Comparison of ENCODE assay signal across 14 mouse cellular contexts in genomic region chr1:118756171-118756865, GRCm38 (mm10).
DNase-seq lines count a peak whose midpoint lies in the region; ATAC-seq and TF ChIP-seq lines count a peak whose summit lies in the region.
"Had no signal": no experiment of that assay in that cellular context is flagged by ENCODE, and none has a peak within 500 bp of the region (broad histone marks: within the 10 kb centered on the region; RNA-seq: fewer than 3 reads in every experiment).

No protein-coding gene starts in this region.

- H3K27ac ChIP-seq in intestine, embryonic 16.5 days (ENCODE audit: low read length), result no peak overlapping the region
- no peak overlapping the region for H3K27ac ChIP-seq in intestine, postnatal 0 days (ENCODE audit: low read depth, low read length)
- no peak overlapping the region for H3K27ac ChIP-seq in embryonic facial prominence, embryonic 14.5 days (replicated peaks; ENCODE audit: low read depth, low read length)
- peak overlapping the region; percentile 81 for H3K27ac ChIP-seq in kidney, postnatal 0 days
- H3K27ac ChIP-seq in cerebellum, adult 2 months (ENCODE audit: insufficient read depth, low read length), result no peak overlapping the region
- H3K27ac ChIP-seq: liver, embryonic 13.5 days had no signal

- no peak overlapping the region for H3K4me3 ChIP-seq in intestine, embryonic 16.5 days (ENCODE audit: low read length)
- no peak overlapping the region for H3K4me3 ChIP-seq in intestine, postnatal 0 days (ENCODE audit: low read depth, low read length)
- H3K4me3 ChIP-seq in embryonic facial prominence, embryonic 14.5 days (ENCODE audit: low read depth, low read length), result no peak overlapping the region
- no peak overlapping the region for H3K4me3 ChIP-seq in kidney, postnatal 0 days (replicated peaks; ENCODE audit: low read depth, low read length)
- H3K4me3 ChIP-seq in cerebellum, adult 2 months (replicated peaks; ENCODE audit: insufficient read depth, low read depth, low read length), result no peak overlapping the region
- H3K4me3 ChIP-seq: liver, embryonic 13.5 days; megakaryocyte, embryonic 14.5 days had no signal

- H3K4me1 ChIP-seq in intestine, embryonic 16.5 days (ENCODE audit: control insufficient read depth, insufficient read depth, low read length), result 0 out of 2 replicates have a peak, but pooled peaks cover 2% of the 10 kb centered on the region
- H3K4me1 ChIP-seq in intestine, postnatal 0 days (replicated peaks; ENCODE audit: control insufficient read depth, insufficient read depth, low read length), result no peaks in the 10 kb centered on the region
- H3K4me1 ChIP-seq in embryonic facial prominence, embryonic 14.5 days (ENCODE audit: control insufficient read depth, insufficient read depth, low read length), result no peaks in the 10 kb centered on the region; the same call in 1 of the 2 replicates
- H3K4me1 ChIP-seq in kidney, postnatal 0 days (replicated peaks; ENCODE audit: insufficient read depth, low read length), result 0 out of 2 replicates have a peak, but pooled peaks cover 17% of the 10 kb centered on the region
- H3K4me1 ChIP-seq in cerebellum, adult 2 months (ENCODE audit: control insufficient read depth, insufficient read depth, low read length), result no peaks in the 10 kb centered on the region
- H3K4me1 ChIP-seq: liver, embryonic 13.5 days had no signal

- peak; percentile 11 for DNase-seq in brain, embryonic 14.5 days (ENCODE audit: low read depth)
- DNase-seq in embryonic facial prominence, embryonic 14.5 days (ENCODE audit: low spot score), result no peak
- DNase-seq in kidney, postnatal 0 days (ENCODE audit: low spot score), result peak; percentile 77
- no peak for DNase-seq in B cell, adult 2 months
- no peak for DNase-seq in retina, postnatal 1 day
- no peak for DNase-seq in cerebellum, adult 2 months
- DNase-seq: cerebellum, postnatal 36 days; gastrocnemius, postnatal 36 days; liver, embryonic 13.5 days; thymus, postnatal 36 days had no signal

- ATAC-seq in intestine, embryonic 16.5 days, result peak; percentile 9; the same call in 1 of the 2 replicates
- no peak for ATAC-seq in intestine, postnatal 0 days
- peak; percentile 36; the same call in 1 of the 2 replicates for ATAC-seq in embryonic facial prominence, embryonic 14.5 days (ENCODE audit: low read depth)
- ATAC-seq in kidney, postnatal 0 days (replicated peaks; ENCODE audit: low FRiP score, low read depth), result peak; percentile 75
- ATAC-seq: activated CD4-positive, CD25-positive, alpha-beta regulatory T cell, adult 4 months had no signal

- TF ChIP-seq POLR2A in brain, embryonic 14.5 days (IDR thresholded peaks at IDR 0.05; ENCODE audit: borderline replicate concordance, extremely low read depth, insufficient read depth, insufficient read length, poor library complexity, severe bottlenecking), result no peak
- TF ChIP-seq POLR2A in cerebellum, adult 2 months (IDR thresholded peaks at IDR 0.05; ENCODE audit: borderline replicate concordance, insufficient read depth, low read length), result no peak

- WGBS in intestine, embryonic 16.5 days, result 48% methylated on average over 9 of the region's 9 CpGs
- 46% methylated on average over 9 of the region's 9 CpGs for WGBS in intestine, postnatal 0 days
- 43% methylated on average over 9 of the region's 9 CpGs for WGBS in embryonic facial prominence, embryonic 14.5 days
- WGBS in kidney, postnatal 0 days, result 25% methylated on average over 9 of the region's 9 CpGs
- 59% methylated on average over 9 of the region's 9 CpGs for WGBS in cerebellum, adult 2 months

- no peak for TF ChIP-seq CTCF in intestine, postnatal 0 days (IDR thresholded peaks at IDR 0.05; ENCODE audit: low read depth)
- no peak for TF ChIP-seq CTCF in brain, embryonic 14.5 days (IDR thresholded peaks at IDR 0.05; ENCODE audit: borderline replicate concordance, extremely low read depth, insufficient read depth, insufficient read length)
- TF ChIP-seq CTCF in kidney, postnatal 0 days (IDR thresholded peaks at IDR 0.05; ENCODE audit: low read depth), result peak; percentile 9; the same call in 1 of the 2 replicates
- TF ChIP-seq CTCF in cerebellum, adult 2 months (IDR thresholded peaks at IDR 0.05; ENCODE audit: borderline replicate concordance, insufficient read depth, low read depth, low read length), result no peak

- no peaks in the 10 kb centered on the region for H3K27me3 ChIP-seq in intestine, embryonic 16.5 days (replicated peaks; ENCODE audit: control insufficient read depth, insufficient read depth, low read length)
- H3K27me3 ChIP-seq in intestine, postnatal 0 days (replicated peaks; ENCODE audit: control insufficient read depth, insufficient read depth, low read length), result no peaks in the 10 kb centered on the region
- no peaks in the 10 kb centered on the region for H3K27me3 ChIP-seq in embryonic facial prominence, embryonic 14.5 days (replicated peaks; ENCODE audit: control insufficient read depth, insufficient read depth, low read length)
- no peaks in the 10 kb centered on the region for H3K27me3 ChIP-seq in kidney, postnatal 0 days (ENCODE audit: insufficient read depth, low read length)
- H3K27me3 ChIP-seq in cerebellum, adult 2 months (ENCODE audit: control insufficient read depth, insufficient read depth, low read length), result no peaks in the 10 kb centered on the region
- H3K27me3 ChIP-seq: liver, embryonic 13.5 days had no signal

- H3K9ac ChIP-seq in intestine, embryonic 16.5 days (ENCODE audit: low read depth, low read length), result no peak overlapping the region
- no peak overlapping the region for H3K9ac ChIP-seq in intestine, postnatal 0 days (ENCODE audit: low read depth, low read length)
- no peak overlapping the region for H3K9ac ChIP-seq in embryonic facial prominence, embryonic 14.5 days (ENCODE audit: low read depth, low read length)
- no peak overlapping the region for H3K9ac ChIP-seq in kidney, postnatal 0 days (ENCODE audit: low read depth, low read length)
- H3K9ac ChIP-seq: liver, embryonic 13.5 days had no signal

- H3K4me2 ChIP-seq in intestine, embryonic 16.5 days (ENCODE audit: low read depth, low read length), result no peak overlapping the region
- no peak overlapping the region for H3K4me2 ChIP-seq in intestine, postnatal 0 days (replicated peaks; ENCODE audit: low read depth)
- no peak overlapping the region for H3K4me2 ChIP-seq in embryonic facial prominence, embryonic 14.5 days (ENCODE audit: low read depth, low read length)
- no peak overlapping the region for H3K4me2 ChIP-seq in kidney, postnatal 0 days (ENCODE audit: low read length)
- H3K4me2 ChIP-seq: liver, embryonic 13.5 days had no signal

- no peaks in the 10 kb centered on the region for H3K9me3 ChIP-seq in intestine, embryonic 16.5 days (ENCODE audit: control insufficient read depth, low read length)
- H3K9me3 ChIP-seq in intestine, postnatal 0 days (ENCODE audit: control insufficient read depth), result no peaks in the 10 kb centered on the region
- no peaks in the 10 kb centered on the region for H3K9me3 ChIP-seq in embryonic facial prominence, embryonic 14.5 days (ENCODE audit: control insufficient read depth, low read length)
- no peaks in the 10 kb centered on the region for H3K9me3 ChIP-seq in kidney, postnatal 0 days (replicated peaks; ENCODE audit: low read length)
- H3K9me3 ChIP-seq: liver, embryonic 13.5 days; megakaryocyte, embryonic 14.5 days had no signal

- H3K36me3 ChIP-seq in intestine, embryonic 16.5 days (ENCODE audit: control insufficient read depth, insufficient read depth, low read length), result no peaks in the 10 kb centered on the region
- no peaks in the 10 kb centered on the region for H3K36me3 ChIP-seq in intestine, postnatal 0 days (ENCODE audit: control insufficient read depth, insufficient read depth)
- H3K36me3 ChIP-seq in embryonic facial prominence, embryonic 14.5 days (ENCODE audit: control insufficient read depth, insufficient read depth, low read length), result no peaks in the 10 kb centered on the region
- no peaks in the 10 kb centered on the region for H3K36me3 ChIP-seq in kidney, postnatal 0 days (ENCODE audit: insufficient read depth, low read length)
- H3K36me3 ChIP-seq: liver, embryonic 13.5 days had no signal

Comparison
In these comparisons a context has a peak if more than half of its experiments do, and no peak if none do; other contexts are left out.
1. DNase-seq: peak in brain, embryonic 14.5 days (single experiment) and kidney, postnatal 0 days (single experiment); none in embryonic facial prominence, embryonic 14.5 days (single experiment), B cell, adult 2 months (0 of 2), retina, postnatal 1 day (single experiment) and cerebellum, adult 2 months (0 of 2).